Mouse (Mus musculus) effector memory CD4-positive, alpha-beta T cell, adult 7 months (primary cell): ENCODE measurements around the gene Rab5c. TPM values are rescaled to one million over a fixed set of nuclear protein-coding genes. Genes with fewer than 3 reads are reported as not detected.

Experiments
- polyA plus RNA-seq: library from polyadenylated mRNA; unstranded; fragments of 100-300 nt; shearing (Covaris generic); gene quantifications from one replicate; pipeline ENCODE4 v1.2.1, GENCODE M21; 2017

Gene Rab5c
- polyA plus RNA-seq: 28.5 TPM

GRCm38 (mm10) chr11:100738066-100738604 is at the start of gene Rab5c:
Rab5c (minus strand) TSS chr11:100738215.

GRCm38 (mm10) chr11:100770646-100771408 is 32.8 kb upstream of the Rab5c start, which contains the start of gene Ghdc:
Ghdc (minus strand) TSS chr11:100770957.

GRCm38 (mm10) chr11:100762831-100763230 is 24.8 kb upstream of the Rab5c start, which contains the start of gene Hcrt:
Hcrt (minus strand) TSS chr11:100762931.

GRCm38 (mm10) chr11:100759611-100760233 is 21.7 kb upstream of the Rab5c start, which contains the start of gene Kcnh4:
Kcnh4 (minus strand) TSS chr11:100759942.

GRCm38 (mm10) chr11:100713735-100714533 is 24.1 kb downstream of the Rab5c start, which contains the start of gene Hspb9:
Hspb9 (plus strand) TSS chr11:100713850.

GRCm38 (mm10) chr11:100711783-100712615 is 26.0 kb downstream of the Rab5c start, which contains the start of gene Kat2a:
Kat2a (minus strand) TSS chr11:100712465.

GRCm38 (mm10) chr11:100703851-100704531 is 34.0 kb downstream of the Rab5c start, which contains the start of gene Dhx58:
Dhx58 (minus strand) TSS chr11:100704271.

GRCm38 (mm10) chr11:100692164-100692616 is 45.8 kb downstream of the Rab5c start, which contains the start of gene Zfp385c:
Zfp385c (minus strand) TSS chr11:100692455.

Other genes starting within 250 kb of the Rab5c start
- gene Acly, start 210.2 kb downstream of the Rab5c start, polyA plus RNA-seq: 201 TPM
- gene Ttc25, start 192.6 kb downstream of the Rab5c start, polyA plus RNA-seq: 0.63 TPM
- 155 TPM for gene Cnp, start 163.3 kb downstream of the Rab5c start, polyA plus RNA-seq
- gene Nkiras2, start 119.0 kb downstream of the Rab5c start, polyA plus RNA-seq: 13.6 TPM
- gene Dnajc7, start 118.0 kb downstream of the Rab5c start, polyA plus RNA-seq: 423 TPM
- 0.55 TPM for gene Zfp385c, start 45.8 kb downstream of the Rab5c start, polyA plus RNA-seq
- 12.3 TPM for gene Dhx58, start 33.9 kb downstream of the Rab5c start, polyA plus RNA-seq
- gene Kat2a, start 25.8 kb downstream of the Rab5c start, polyA plus RNA-seq: 38.6 TPM
- not detected for gene Hspb9, start 24.4 kb downstream of the Rab5c start, polyA plus RNA-seq
- gene Kcnh4, start 21.7 kb upstream of the Rab5c start, polyA plus RNA-seq: 0.13 TPM
- gene Hcrt, start 24.7 kb upstream of the Rab5c start, polyA plus RNA-seq: not detected
- gene Ghdc, start 32.7 kb upstream of the Rab5c start, polyA plus RNA-seq: 2.6 TPM
- gene Stat5b, start 112.5 kb upstream of the Rab5c start, polyA plus RNA-seq: 271 TPM
- 154 TPM for gene Stat5a, start 121.1 kb upstream of the Rab5c start, polyA plus RNA-seq
- 351 TPM for gene Stat3, start 201.3 kb upstream of the Rab5c start, polyA plus RNA-seq
- not detected for gene Cavin1, start 232.7 kb upstream of the Rab5c start, polyA plus RNA-seq